ENCODE assay signal across 13 mouse cellular contexts in genomic region chr5:142022877-142023580, GRCm38 (mm10).
A peak's percentile ranks its signal among the peaks of the same experiment; 100 is the strongest.
DNase-seq lines count a peak whose midpoint lies in the region; ATAC-seq and TF ChIP-seq lines count a peak whose summit lies in the region.
"Had no signal": no experiment of that assay in that cellular context is flagged by ENCODE, and none has a peak within 500 bp of the region (broad histone marks: within the 10 kb centered on the region; RNA-seq: fewer than 3 reads in every experiment).

No protein-coding gene starts in this region.

- no peak for TF ChIP-seq CTCF in gastrocnemius, adult 2 months (IDR thresholded peaks at IDR 0.05)

- no peaks in the 10 kb centered on the region for H3K36me3 ChIP-seq in heart, embryonic 15.5 days
- H3K36me3 ChIP-seq: forebrain, embryonic 10.5 days; G1E; hindbrain, embryonic 13.5 days had no signal

- H3K4me1 ChIP-seq in heart, embryonic 15.5 days (replicated peaks), result no peaks in the 10 kb centered on the region
- H3K4me1 ChIP-seq: forebrain, embryonic 10.5 days; hindbrain, embryonic 13.5 days had no signal

- no peaks in the 10 kb centered on the region for H3K9me3 ChIP-seq in heart, embryonic 15.5 days (replicated peaks)
- H3K9me3 ChIP-seq: forebrain, embryonic 10.5 days; hindbrain, embryonic 13.5 days had no signal

- no peak overlapping the region for H3K4me3 ChIP-seq in gastrocnemius, adult 2 months
- no peak overlapping the region for H3K4me3 ChIP-seq in heart, embryonic 15.5 days
- H3K4me3 ChIP-seq: forebrain, embryonic 10.5 days; hindbrain, embryonic 13.5 days had no signal

- intact Hi-C loops in gastrocnemius, adult 2 months (cut with DNase I), result no loop called here

- no peak overlapping the region for H3K27ac ChIP-seq in gastrocnemius, adult 2 months
- no peak overlapping the region for H3K27ac ChIP-seq in heart, embryonic 15.5 days
- H3K27ac ChIP-seq: forebrain, embryonic 10.5 days; hindbrain, embryonic 13.5 days had no signal

- H3K9ac ChIP-seq in heart, embryonic 15.5 days, result no peak overlapping the region
- H3K9ac ChIP-seq: hindbrain, embryonic 13.5 days had no signal

- H3K27me3 ChIP-seq in heart, embryonic 15.5 days, result no peaks in the 10 kb centered on the region
- H3K27me3 ChIP-seq: hindbrain, embryonic 13.5 days had no signal

- ATAC-seq in heart, embryonic 15.5 days (replicated peaks; ENCODE audit: insufficient number of reproducible peaks, insufficient read depth, low FRiP score, low read depth), result 0 out of 2 replicates have a peak, but pooled peaks have one; percentile 27
- ATAC-seq in inflammation-experienced regulatory T-cells, adult 6 months, result no peak

- peak; percentile 39 for DNase-seq in gastrocnemius, adult 2 months
- no peak for DNase-seq in gastrocnemius, adult 8-10 months (ENCODE audit: low spot score in 2 of 2)
- DNase-seq in kidney, postnatal 14 days, result peak; percentile 16
- no peak for DNase-seq in kidney, adult 11 months
- DNase-seq in retina, embryonic 14.5 days (ENCODE audit: low spot score), result peak; percentile 18
- no peak for DNase-seq in liver
- DNase-seq: cerebellum, adult 9-11 months; thymus, postnatal 25 days had no signal

- no peak overlapping the region for H3K4me2 ChIP-seq in heart, embryonic 15.5 days
- H3K4me2 ChIP-seq: hindbrain, embryonic 13.5 days had no signal

- 54% methylated on average over 4 of the region's 4 CpGs for WGBS in heart, embryonic 15.5 days

Comparison
In these comparisons a context has a peak if more than half of its experiments do, and no peak if none do; other contexts are left out.
1. DNase-seq: peak in gastrocnemius, adult 2 months (single experiment), kidney, postnatal 14 days (single experiment) and retina, embryonic 14.5 days (single experiment); none in gastrocnemius, adult 8-10 months (0 of 2), kidney, adult 11 months (single experiment) and liver (single experiment).